Mouse (Mus musculus) midbrain, embryonic 11.5 days (tissue): ENCODE data around the gene Pax7. TPM values are rescaled to one million over a fixed set of nuclear protein-coding genes. Genes with fewer than 3 reads are reported as not detected.

Experiments used
- ATAC-seq: fragments of 200-750 bp; cut with Nextera tagmentation; 2 replicates; pipeline ENCODE4 v1.8.0; 2017; ENCODE audit warnings: moderate TSS enrichment, moderate library complexity; ENCODE audit not compliant: low FRiP score
- DNase-seq: peaks from one replicate; pipeline ENCODE4 v3.0.0; 2015; ENCODE audit warnings: low spot score; ENCODE audit errors: missing footprints
- H3K27ac ChIP-seq: fragments of 300-500 bp; sonication (generic); 2 replicates; pipeline ENCODE4 v1.5.1; 2014; ENCODE audit warnings: low read depth, low read length
- H3K27me3 ChIP-seq: fragments of 300-500 bp; sonication (generic); 2 replicates; pipeline ENCODE4 v1.6.1; 2014; ENCODE audit warnings: mild to moderate bottlenecking, low read length, moderate library complexity, mixed read lengths; ENCODE audit not compliant: control insufficient read depth, insufficient read depth
- H3K36me3 ChIP-seq: fragments of 300-500 bp; sonication (generic); 2 replicates; pipeline ENCODE4 v1.6.1; 2014; ENCODE audit warnings: mild to moderate bottlenecking, low read length, moderate library complexity, mixed read lengths; ENCODE audit not compliant: control insufficient read depth, insufficient read depth
- H3K4me1 ChIP-seq: fragments of 300-500 bp; sonication (generic); 2 replicates; pipeline ENCODE4 v1.6.1; 2014; ENCODE audit warnings: low read length; ENCODE audit not compliant: control insufficient read depth, insufficient read depth
- H3K4me2 ChIP-seq: fragments of 300-500 bp; sonication (generic); 2 replicates; pipeline ENCODE4 v1.6.1; 2014; ENCODE audit warnings: mild to moderate bottlenecking, moderate library complexity
- H3K4me3 ChIP-seq: fragments of 300-500 bp; sonication (generic); 2 replicates; pipeline ENCODE4 v1.5.1; 2014; ENCODE audit warnings: low read depth, low read length
- H3K9ac ChIP-seq: fragments of 300-500 bp; sonication (generic); 2 replicates; pipeline ENCODE4 v1.6.1; 2014; ENCODE audit warnings: low read length
- H3K9me3 ChIP-seq: fragments of 300-500 bp; sonication (generic); 2 replicates; pipeline ENCODE4 v1.6.1; 2016; ENCODE audit warnings: low read length; ENCODE audit not compliant: control insufficient read depth
- whole genome bisulfite sequencing: fragments of 180-500 bp; shearing (Covaris S2); extraction: QIAGEN DNeasy Blood & Tissue Kit; methylation state at CpG from one replicate; pipeline ENCODE4 v1.1.7; 2014; 5-methylcytosine and 5-hydroxymethylcytosine counted together
- polyA plus RNA-seq: library from polyadenylated mRNA; unstranded; fragments of >200 nt; fragmentation: Nextera tagmentation; extraction: Ambion mirVana; gene quantifications from 2 replicates; pipeline ENCODE4 v1.2.1, GENCODE M21; 2014

Pax7 gene
- polyA plus RNA-seq, 1 experiment from 2014 or later, result 3.1 TPM

DNA sequence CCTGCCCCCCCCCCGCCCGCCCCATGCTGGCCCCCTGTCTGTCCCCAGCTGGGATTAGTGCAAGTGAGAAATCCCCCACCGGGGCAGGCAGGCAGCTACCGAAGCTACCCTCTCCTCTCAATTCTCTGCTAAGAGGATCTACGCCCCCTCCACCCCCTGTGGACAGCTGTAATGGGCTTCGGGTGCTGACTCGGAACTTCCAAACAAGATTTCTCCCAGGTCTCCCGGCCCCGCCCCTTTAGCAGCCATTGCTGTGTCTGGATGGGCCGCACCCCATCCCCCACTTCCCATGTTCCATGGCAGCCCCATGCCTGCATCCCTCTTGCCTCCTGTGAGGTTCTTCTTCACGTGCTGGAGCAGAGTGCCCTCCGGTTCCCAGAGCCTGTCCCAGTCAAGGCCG is 76.4 kb downstream of the Pax7 start:
- no peak for ATAC-seq
- Histone ChIP-seq H3K4me1 (peaks cover 26% of the 10 kb centered on the region), H3K9me3 (no peaks in the 10 kb centered on the region), H3K4me3 (no peak overlapping the region), H3K27ac (no peak overlapping the region), H3K36me3 (no peaks in the 10 kb centered on the region), H3K4me2 (no peak overlapping the region), H3K9ac (no peak overlapping the region), H3K27me3 (peaks cover 5% of the 10 kb centered on the region; the same call in 1 of the 2 replicates)
- 9% methylated on average over 12 of the region's 13 CpGs for WGBS
- DNase-seq, result no peak

DNA sequence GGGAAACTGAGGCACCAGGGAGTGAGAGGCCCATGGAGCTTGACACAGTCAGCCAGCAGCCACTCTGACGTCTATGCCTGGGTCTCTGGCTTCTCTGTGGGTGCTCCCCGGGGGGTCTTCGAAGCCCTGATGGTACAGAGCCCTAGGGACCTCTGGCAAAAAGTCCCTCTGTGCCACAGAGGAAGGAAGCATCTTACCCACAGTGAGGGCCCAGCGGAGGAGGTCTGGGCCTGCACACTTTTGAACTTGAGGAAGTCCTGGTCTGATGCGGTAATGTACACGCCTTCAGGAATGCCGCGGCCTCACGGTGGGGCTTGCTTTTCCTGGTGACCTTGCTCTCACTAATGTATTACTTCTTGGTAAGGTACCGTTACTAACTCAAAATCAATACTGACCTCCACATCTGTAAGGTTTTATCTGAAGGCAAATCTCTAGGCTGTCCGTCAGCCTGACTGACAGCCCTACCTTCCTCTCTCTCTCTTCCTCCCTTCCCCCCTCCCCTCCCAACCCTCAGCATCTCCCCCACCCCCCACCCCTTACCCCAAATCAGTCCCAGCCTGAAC is 79.1 kb downstream of the Pax7 start:
- no peaks in the 10 kb centered on the region for H3K9me3 ChIP-seq
- 45% methylated on average over 11 of the region's 11 CpGs for WGBS
- H3K4me2 ChIP-seq, result no peak overlapping the region
- H3K9ac ChIP-seq, result no peak overlapping the region
- 0 out of 2 replicates have a peak, but pooled peaks cover 3% of the 10 kb centered on the region for H3K27me3 ChIP-seq
- H3K27ac ChIP-seq, result no peak overlapping the region
- DNase-seq (no peak), ATAC-seq (no peak)
- H3K4me1 ChIP-seq, result peaks cover 19% of the 10 kb centered on the region
- no peaks in the 10 kb centered on the region for H3K36me3 ChIP-seq
- no peak overlapping the region for H3K4me3 ChIP-seq

DNA sequence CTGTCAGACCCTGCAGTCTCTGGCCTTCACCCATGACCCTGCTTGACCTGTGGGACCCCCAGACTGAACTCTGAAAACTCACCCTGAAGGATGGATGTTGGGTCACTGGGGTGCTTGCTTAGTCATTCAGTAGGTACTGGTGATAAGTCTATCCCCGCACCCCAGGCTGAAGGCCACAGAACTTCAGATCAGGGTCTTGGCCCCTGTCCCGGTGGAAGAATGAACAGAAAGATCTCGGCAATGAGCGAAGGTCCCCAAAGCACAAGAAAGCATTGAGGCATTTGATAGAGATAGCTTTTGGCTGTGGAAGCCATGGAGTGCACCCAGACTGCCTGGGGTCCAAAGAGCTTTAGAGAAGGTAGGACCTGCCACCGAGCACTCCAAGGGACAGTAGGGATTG is 82.4 kb downstream of the Pax7 start:
- Histone ChIP-seq H3K27me3 (0 out of 2 replicates have a peak, but pooled peaks cover 3% of the 10 kb centered on the region), H3K9ac (no peak overlapping the region), H3K36me3 (peaks cover 4% of the 10 kb centered on the region; the same call in 1 of the 2 replicates), H3K4me3 (no peak overlapping the region), H3K9me3 (no peaks in the 10 kb centered on the region), H3K27ac (no peak overlapping the region), H3K4me1 (peaks cover 5% of the 10 kb centered on the region; the same call in 1 of the 2 replicates), H3K4me2 (no peak overlapping the region)
- ATAC-seq, result no peak
- 90% methylated on average over 5 of the region's 5 CpGs for WGBS
- no peak for DNase-seq

DNA sequence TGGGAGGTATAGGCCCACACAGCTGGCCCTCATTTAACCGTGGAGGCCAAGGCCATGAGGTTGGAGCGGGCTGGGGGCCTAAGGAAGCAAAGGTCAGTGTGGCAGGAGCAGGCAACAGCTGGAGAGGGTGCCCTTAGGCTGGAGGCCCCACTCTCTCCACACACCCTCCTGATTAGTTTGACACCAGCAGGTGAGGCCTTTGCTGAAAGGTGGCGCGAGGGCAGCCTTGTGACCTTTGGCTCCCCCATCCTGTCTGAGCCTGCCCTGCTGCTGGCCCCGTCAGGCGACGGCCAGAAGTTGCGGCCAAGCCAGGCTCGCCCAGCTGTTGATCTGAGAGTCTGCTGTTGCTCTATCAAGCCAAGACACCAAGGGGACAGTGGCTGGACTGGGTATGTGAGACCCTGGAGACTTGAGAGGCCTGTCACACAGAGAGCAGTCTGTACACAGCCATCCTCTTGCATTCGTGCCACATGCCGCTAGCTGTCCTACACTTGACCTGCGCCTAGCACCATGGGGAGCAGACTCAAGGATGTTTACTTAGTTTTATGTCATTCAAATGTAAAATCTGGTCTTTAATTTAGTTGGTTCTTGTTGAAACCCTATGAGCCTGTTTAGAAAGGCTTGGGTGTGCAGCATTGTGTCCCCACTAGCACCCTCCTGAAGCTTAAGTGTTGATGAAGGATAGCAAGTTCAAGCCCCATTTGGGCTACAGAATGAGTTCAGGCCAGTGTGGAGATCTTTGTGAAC is 86.0 kb downstream of the Pax7 start:
- Histone ChIP-seq H3K36me3 (peaks cover 4% of the 10 kb centered on the region; the same call in 1 of the 2 replicates), H3K27ac (no peak overlapping the region), H3K27me3 (no peaks in the 10 kb centered on the region), H3K4me2 (no peak overlapping the region), H3K4me1 (no peaks in the 10 kb centered on the region), H3K9me3 (no peaks in the 10 kb centered on the region), H3K9ac (no peak overlapping the region), H3K4me3 (no peak overlapping the region)
- no peak for ATAC-seq
- DNase-seq, result no peak
- 57% methylated on average over 12 of the region's 12 CpGs for WGBS

DNA sequence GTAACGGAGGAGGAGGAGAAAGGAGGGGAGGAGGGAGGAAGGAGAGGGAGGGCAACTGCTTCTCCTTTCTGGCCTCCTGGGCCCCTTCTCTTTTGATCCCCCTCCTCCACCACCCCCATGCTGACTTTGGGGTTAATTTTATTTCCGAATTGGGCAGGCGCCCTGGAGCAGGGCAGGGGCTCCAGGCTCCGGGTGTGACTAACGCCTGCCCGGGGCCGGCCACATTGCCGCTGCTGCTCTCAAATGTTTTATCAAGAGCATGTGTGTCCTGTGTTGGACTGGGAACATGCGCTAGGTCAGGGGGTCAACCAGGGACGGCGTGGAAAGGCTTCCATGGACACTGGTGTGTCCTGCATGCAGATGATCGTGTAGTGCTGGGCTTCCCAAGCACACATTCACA is 87.2 kb downstream of the Pax7 start:
- ATAC-seq, result no peak
- no peak overlapping the region for H3K9ac ChIP-seq
- no peak overlapping the region for H3K4me2 ChIP-seq
- no peaks in the 10 kb centered on the region for H3K9me3 ChIP-seq
- 75% methylated on average over 12 of the region's 12 CpGs for WGBS
- peaks cover 4% of the 10 kb centered on the region; the same call in 1 of the 2 replicates for H3K36me3 ChIP-seq
- H3K27ac ChIP-seq, result no peak overlapping the region
- H3K27me3 ChIP-seq, result no peaks in the 10 kb centered on the region
- DNase-seq, result no peak
- no peaks in the 10 kb centered on the region for H3K4me1 ChIP-seq
- no peak overlapping the region for H3K4me3 ChIP-seq

DNA sequence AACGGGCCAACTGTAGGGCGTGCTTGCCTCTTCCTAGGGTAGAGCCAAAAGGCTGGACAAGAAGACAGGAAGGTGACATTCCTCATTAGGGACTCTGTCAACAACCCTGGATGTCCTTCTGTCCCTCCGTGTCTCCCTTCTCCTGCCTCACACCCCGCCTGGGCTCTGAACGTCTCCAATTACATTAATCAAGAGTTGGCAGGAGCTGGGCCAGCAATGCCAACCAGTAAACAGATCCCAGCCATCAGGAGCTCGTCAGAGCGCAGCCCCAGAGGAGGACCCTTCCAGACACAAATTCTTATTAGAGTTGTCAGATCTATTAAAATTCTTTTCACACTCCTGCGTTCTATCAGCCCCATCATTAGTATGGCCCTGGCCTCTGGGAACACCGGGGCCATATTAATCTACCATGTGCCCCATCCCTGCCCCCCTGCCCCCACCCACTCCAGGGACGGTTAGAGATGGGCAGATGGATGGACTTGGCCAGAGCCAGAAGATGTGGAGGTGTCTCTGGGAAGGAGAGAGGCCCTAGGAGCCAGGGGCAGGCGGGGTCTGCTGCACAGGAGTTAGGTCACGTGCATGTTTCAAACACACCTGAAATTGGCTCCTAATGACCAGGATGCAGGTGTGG is 88.4 kb downstream of the Pax7 start:
- Histone ChIP-seq H3K9me3 (no peaks in the 10 kb centered on the region), H3K36me3 (peaks cover 4% of the 10 kb centered on the region; the same call in 1 of the 2 replicates), H3K9ac (no peak overlapping the region), H3K27me3 (no peaks in the 10 kb centered on the region), H3K4me2 (no peak overlapping the region), H3K27ac (no peak overlapping the region), H3K4me3 (no peak overlapping the region), H3K4me1 (no peaks in the 10 kb centered on the region)
- WGBS, result 82% methylated on average over 12 of the region's 12 CpGs
- ATAC-seq (no peak), DNase-seq (peak; percentile 72)

DNA sequence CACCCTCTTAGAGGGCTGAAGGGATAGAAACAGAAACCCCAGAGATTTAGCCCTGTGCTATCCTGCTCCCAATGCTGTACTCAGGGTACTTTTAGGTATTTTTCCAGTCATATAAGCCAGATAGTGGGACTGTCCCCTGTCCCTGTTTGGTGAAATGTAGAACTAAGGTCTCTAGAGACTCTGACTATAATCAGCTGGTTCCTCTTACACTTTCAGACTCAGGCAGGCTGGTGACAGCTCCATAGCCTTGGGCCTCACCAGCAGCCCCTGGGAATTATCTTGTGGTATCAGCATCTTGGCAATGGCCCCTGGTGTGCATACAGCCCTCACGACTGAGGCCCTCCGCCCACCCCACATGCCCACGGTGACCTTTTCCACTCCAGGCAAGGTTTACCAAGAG is 89.7 kb downstream of the Pax7 start:
- DNase-seq, result peak; percentile 73
- 82% methylated on average over 3 of the region's 3 CpGs for WGBS
- Histone ChIP-seq H3K4me2 (no peak overlapping the region), H3K9me3 (no peaks in the 10 kb centered on the region), H3K4me1 (no peaks in the 10 kb centered on the region), H3K36me3 (no peaks in the 10 kb centered on the region), H3K4me3 (no peak overlapping the region), H3K27me3 (no peaks in the 10 kb centered on the region), H3K27ac (no peak overlapping the region), H3K9ac (no peak overlapping the region)
- ATAC-seq, result no peak

DNA sequence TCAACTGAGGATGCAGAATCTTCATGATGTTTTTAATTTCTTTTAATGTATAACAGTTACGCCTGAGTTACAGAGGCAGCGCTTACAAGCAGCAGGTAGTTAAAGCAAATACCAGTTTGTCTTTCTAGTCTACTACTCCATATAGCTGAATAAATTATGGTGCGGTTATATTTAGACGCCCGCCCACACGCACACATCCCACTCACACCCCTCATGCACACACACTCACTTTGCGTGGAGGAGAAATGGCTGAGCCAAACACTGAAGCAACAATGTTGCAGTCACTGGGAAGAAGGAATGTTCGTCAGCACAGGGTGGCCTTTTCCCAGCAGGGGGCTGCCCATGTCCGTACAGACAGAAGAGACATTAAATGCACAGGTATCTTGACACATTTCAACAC is 96.3 kb downstream of the Pax7 start:
- no peaks in the 10 kb centered on the region for H3K4me1 ChIP-seq
- H3K4me2 ChIP-seq, result no peak overlapping the region
- no peaks in the 10 kb centered on the region for H3K9me3 ChIP-seq
- no peaks in the 10 kb centered on the region for H3K36me3 ChIP-seq
- H3K27ac ChIP-seq, result no peak overlapping the region
- ATAC-seq (no peak), DNase-seq (no peak)
- no peaks in the 10 kb centered on the region for H3K27me3 ChIP-seq
- 96% methylated on average over 9 of the region's 9 CpGs for WGBS
- no peak overlapping the region for H3K9ac ChIP-seq
- no peak overlapping the region for H3K4me3 ChIP-seq

DNA sequence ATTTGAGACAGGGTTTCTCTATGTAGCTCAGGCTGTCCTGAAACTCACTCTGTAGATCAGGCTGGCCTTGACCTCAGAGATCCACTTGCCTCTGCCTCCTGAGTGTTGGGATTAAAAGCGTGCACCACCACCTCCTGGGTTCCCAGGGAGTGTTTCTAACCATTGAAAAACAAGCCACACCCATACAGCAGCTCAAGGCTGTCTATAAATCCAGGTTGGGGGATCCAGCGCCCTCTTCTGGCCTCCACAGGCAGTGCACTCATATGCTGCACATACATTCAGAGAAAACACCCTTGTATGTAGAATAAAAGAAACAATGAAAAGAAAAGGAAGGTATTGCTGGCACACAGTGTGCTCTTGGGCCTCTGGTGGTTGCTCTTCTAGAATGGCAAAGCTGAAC is 106.2 kb downstream of the Pax7 start:
- no peak overlapping the region for H3K9ac ChIP-seq
- H3K4me2 ChIP-seq, result no peak overlapping the region
- no peak overlapping the region for H3K27ac ChIP-seq
- ATAC-seq, result no peak
- no peaks in the 10 kb centered on the region for H3K27me3 ChIP-seq
- H3K4me3 ChIP-seq, result no peak overlapping the region
- DNase-seq, result no peak
- H3K9me3 ChIP-seq, result peaks cover 2% of the 10 kb centered on the region; the same call in 1 of the 2 replicates
- 57% methylated on average over 2 of the region's 2 CpGs for WGBS
- no peaks in the 10 kb centered on the region for H3K36me3 ChIP-seq
- peaks cover 5% of the 10 kb centered on the region; the same call in 1 of the 2 replicates for H3K4me1 ChIP-seq
